Comparison of ENCODE assay signal across 8 mouse cellular contexts in the genomic region with DNA sequence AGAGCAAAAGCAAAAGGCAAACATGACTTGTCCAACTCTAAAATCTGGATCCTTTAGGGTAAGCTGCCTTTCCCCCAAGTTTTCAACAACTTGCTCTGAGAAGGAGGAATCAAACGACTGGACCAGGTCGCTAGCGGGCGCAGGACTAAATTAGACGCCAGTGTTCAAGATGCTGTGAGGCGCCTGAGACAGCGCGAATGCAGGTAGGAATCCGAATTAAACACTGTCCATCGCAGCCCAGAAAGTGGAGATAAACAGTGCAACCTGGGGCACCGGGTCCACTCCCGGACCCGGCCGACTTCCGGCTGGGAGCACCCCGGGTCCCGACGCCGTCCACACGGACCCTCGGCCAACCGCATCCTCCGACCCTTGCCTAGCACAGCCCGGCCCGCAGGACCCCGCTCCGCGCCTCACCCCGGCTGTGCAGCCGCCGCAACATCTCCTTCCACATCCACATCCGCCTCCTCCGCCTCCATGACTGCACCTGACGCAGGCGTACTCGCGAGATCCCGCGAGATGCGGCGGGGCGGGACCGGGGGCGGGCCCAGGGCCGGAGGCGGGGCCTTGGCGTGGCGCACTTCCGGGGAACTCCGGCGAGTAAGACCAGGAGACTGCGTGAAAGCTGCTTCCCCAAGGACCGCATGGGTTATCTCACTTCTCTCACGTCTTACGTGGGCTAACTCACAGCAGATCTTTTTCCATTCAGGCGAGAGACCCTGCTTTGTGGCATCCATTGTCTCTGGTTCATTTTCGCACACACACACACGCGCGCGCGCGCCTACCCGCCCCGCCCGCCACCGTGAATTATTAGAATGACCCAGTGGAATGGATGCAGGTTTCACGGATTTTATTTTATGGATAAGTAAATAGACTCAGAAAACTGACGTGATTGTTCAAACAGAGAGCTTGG. TPM values are rescaled to one million over a fixed set of nuclear protein-coding genes. Genes with fewer than 3 reads are reported as not detected.
DNase-seq lines count a peak whose midpoint lies in the region; ATAC-seq and TF ChIP-seq lines count a peak whose summit lies in the region.

A gene (minus strand): TSS at position 511 of the 910 bp plus-strand sequence.

- H3K9me3 ChIP-seq in forebrain, embryonic 10.5 days: no peaks in the 10 kb centered on the region
- H3K9me3 ChIP-seq in heart, embryonic 15.5 days (replicated peaks): no peaks in the 10 kb centered on the region
- H3K9me3 ChIP-seq in liver, embryonic 14.5 days (ENCODE audit: control insufficient read depth, low read length): no peaks in the 10 kb centered on the region
- H3K9me3 ChIP-seq in neural tube, embryonic 11.5 days (ENCODE audit: control insufficient read depth, low read length): no peaks in the 10 kb centered on the region
- H3K9me3 ChIP-seq in stomach, postnatal 0 days (ENCODE audit: control insufficient read depth, low read length): no peaks in the 10 kb centered on the region

- DNase-seq in CD8-positive naive resting alpha-beta T cell, adult 2 months (ENCODE audit: low read depth in 2 of 2, low spot score in 2 of 2): peak; percentile 95 to 97
- peak; percentile 81 for DNase-seq in c-Kit-positive CD71-negative TER-119-negative erythroid progenitor cells, embryonic 14.5 days (ENCODE audit: low read depth)
- peak; percentile 91 for DNase-seq in forebrain, embryonic 10.5 days (ENCODE audit: extremely low spot score, low spot score)
- peak; percentile 91 to 95 for DNase-seq in kidney, postnatal 25 days
- peak; percentile 76 to 84 (median 78) for DNase-seq in liver, embryonic 14.5 days (ENCODE audit: low read depth in 3 of 3, low spot score in 3 of 3)
- DNase-seq in neural tube, embryonic 11.5 days (ENCODE audit: low spot score): peak; percentile 96
- peak; percentile 98 for DNase-seq in stomach, postnatal 0 days (ENCODE audit: low spot score)

- H3K4me1 ChIP-seq in forebrain, embryonic 10.5 days: peaks cover 19% of the 10 kb centered on the region
- peaks cover 16% of the 10 kb centered on the region for H3K4me1 ChIP-seq in heart, embryonic 15.5 days (replicated peaks)
- peaks cover 8 to 16% of the 10 kb centered on the region in 2 experiments for H3K4me1 ChIP-seq in liver, embryonic 14.5 days (replicated peaks; ENCODE audit: control insufficient read depth in 2 of 2, insufficient read depth in 2 of 2, low read length in 1 of 2)
- H3K4me1 ChIP-seq in neural tube, embryonic 11.5 days (ENCODE audit: control insufficient read depth, insufficient read depth, low read length): no peaks in the 10 kb centered on the region
- H3K4me1 ChIP-seq in stomach, postnatal 0 days (replicated peaks; ENCODE audit: control insufficient read depth, insufficient read depth): no peaks in the 10 kb centered on the region

- peaks cover 19% of the 10 kb centered on the region for H3K36me3 ChIP-seq in forebrain, embryonic 10.5 days (replicated peaks)
- peaks cover 12% of the 10 kb centered on the region for H3K36me3 ChIP-seq in heart, embryonic 15.5 days
- peaks cover 10% of the 10 kb centered on the region for H3K36me3 ChIP-seq in liver, embryonic 14.5 days (replicated peaks; ENCODE audit: control insufficient read depth, insufficient read depth, low read depth)
- H3K36me3 ChIP-seq in neural tube, embryonic 11.5 days (ENCODE audit: control insufficient read depth, insufficient read depth, low read length): peaks cover 2% of the 10 kb centered on the region; the same call in 1 of the 2 replicates
- H3K36me3 ChIP-seq in stomach, postnatal 0 days (ENCODE audit: control insufficient read depth, insufficient read depth, low read length): no peaks in the 10 kb centered on the region; the same call in 1 of the 2 replicates

- H3K27me3 ChIP-seq in forebrain, embryonic 10.5 days (ENCODE audit: poor library complexity, severe bottlenecking): no peaks in the 10 kb centered on the region
- H3K27me3 ChIP-seq in heart, embryonic 15.5 days: no peaks in the 10 kb centered on the region
- H3K27me3 ChIP-seq in liver, embryonic 14.5 days (ENCODE audit: control insufficient read depth, insufficient read depth, low read length): no peaks in the 10 kb centered on the region
- no peaks in the 10 kb centered on the region for H3K27me3 ChIP-seq in neural tube, embryonic 11.5 days (ENCODE audit: control insufficient read depth, insufficient read depth, low read length)
- H3K27me3 ChIP-seq in stomach, postnatal 0 days (ENCODE audit: control insufficient read depth, insufficient read depth, low read length): no peaks in the 10 kb centered on the region

- H3K4me2 ChIP-seq in heart, embryonic 15.5 days: peak within 1 kb of the TSS; percentile 74
- peak within 1 kb of the TSS; percentile 96 for H3K4me2 ChIP-seq in liver, embryonic 14.5 days (ENCODE audit: low read depth)
- H3K4me2 ChIP-seq in neural tube, embryonic 11.5 days (ENCODE audit: low read depth): peak within 1 kb of the TSS; percentile 38
- peak within 1 kb of the TSS; percentile 55 for H3K4me2 ChIP-seq in stomach, postnatal 0 days (replicated peaks; ENCODE audit: low read depth)

- under 1% methylated on average over 69 of the region's 69 CpGs for WGBS in forebrain, embryonic 10.5 days
- WGBS in heart, embryonic 15.5 days: under 1% methylated on average over 69 of the region's 69 CpGs
- under 1% methylated on average over 69 of the region's 69 CpGs for WGBS in liver, embryonic 14.5 days (ENCODE audit: insufficient replicate concordance)
- WGBS in neural tube, embryonic 11.5 days: under 1% methylated on average over 69 of the region's 69 CpGs
- under 1% methylated on average over 66 of the region's 69 CpGs for WGBS in stomach, postnatal 0 days

- peak within 1 kb of the TSS; percentile 92 for H3K9ac ChIP-seq in heart, embryonic 15.5 days
- H3K9ac ChIP-seq in liver, embryonic 14.5 days (replicated peaks): peak within 1 kb of the TSS; percentile 87
- H3K9ac ChIP-seq in neural tube, embryonic 11.5 days (ENCODE audit: low read length): peak within 1 kb of the TSS; percentile 88
- H3K9ac ChIP-seq in stomach, postnatal 0 days (ENCODE audit: low read length): peak within 1 kb of the TSS; percentile 98

- 0 out of 2 replicates have a peak, but pooled peaks have one; percentile 14 for TF ChIP-seq CTCF in liver, embryonic 14.5 days (IDR thresholded peaks at IDR 0.05; ENCODE audit: low read depth)
- peak; percentile 29; the same call in 1 of the 2 replicates for TF ChIP-seq CTCF in stomach, postnatal 0 days (IDR thresholded peaks at IDR 0.05; ENCODE audit: low read depth)

- peak within 1 kb of the TSS; percentile 94 for H3K27ac ChIP-seq in forebrain, embryonic 10.5 days
- H3K27ac ChIP-seq in heart, embryonic 15.5 days: peak within 1 kb of the TSS; percentile 75
- peak within 1 kb of the TSS; percentile 45 for H3K27ac ChIP-seq in liver, embryonic 14.5 days
- peak within 1 kb of the TSS; percentile 78 for H3K27ac ChIP-seq in neural tube, embryonic 11.5 days (ENCODE audit: low read depth, low read length)
- peak within 1 kb of the TSS; percentile 93 for H3K27ac ChIP-seq in stomach, postnatal 0 days (replicated peaks)

- peak within 1 kb of the TSS; percentile 91 for H3K4me3 ChIP-seq in forebrain, embryonic 10.5 days
- peak within 1 kb of the TSS; percentile 87 for H3K4me3 ChIP-seq in heart, embryonic 15.5 days
- H3K4me3 ChIP-seq in liver, embryonic 14.5 days (ENCODE audit: insufficient read depth in 1 of 2, low read depth in 2 of 2, low read length in 2 of 2): peak within 1 kb of the TSS; percentile 90 to 99
- peak within 1 kb of the TSS; percentile 76 for H3K4me3 ChIP-seq in neural tube, embryonic 11.5 days (ENCODE audit: low read depth, low read length)
- H3K4me3 ChIP-seq in stomach, postnatal 0 days (ENCODE audit: low read depth, low read length): peak within 1 kb of the TSS; percentile 96

- peak; percentile 100 for ATAC-seq in heart, embryonic 15.5 days (replicated peaks; ENCODE audit: insufficient number of reproducible peaks, insufficient read depth, low FRiP score, low read depth)
- ATAC-seq in liver, embryonic 14.5 days (ENCODE audit: insufficient read depth): peak; percentile 99
- ATAC-seq in neural tube, embryonic 11.5 days (ENCODE audit: insufficient read depth, low FRiP score, low TSS enrichment): peak; percentile 100
- peak; percentile 100 for ATAC-seq in stomach, postnatal 0 days (ENCODE audit: low FRiP score, low TSS enrichment)

- TF ChIP-seq EP300 in liver, embryonic 14.5 days (IDR thresholded peaks at IDR 0.05; ENCODE audit: low read depth): peak; percentile 63
- peak; percentile 95 for TF ChIP-seq EP300 in stomach, postnatal 0 days (optimal IDR thresholded peaks at IDR 0.05)

RNA-seq across cellular contexts. Expression of the gene that starts here (rescaled TPM):
- 24.6 and 27.6 TPM in 2 replicates for polyA plus RNA-seq in forebrain, embryonic 10.5 days (2016; fragmentation: Nextera tagmentation; extraction: Ambion mirVana)
- polyA plus RNA-seq in heart, embryonic 15.5 days (2015; fragmentation: Nextera tagmentation; extraction: Ambion mirVana): 16.3 and 16.4 TPM in 2 replicates
- polyA plus RNA-seq in liver, embryonic 14.5 days (2012; rRNA removed): 2.9 and 3.7 TPM in 2 replicates
- 5.8 and 7.3 TPM in 2 replicates for polyA plus RNA-seq in liver, embryonic 14.5 days (2014; fragmentation: Nextera tagmentation; extraction: Ambion mirVana)
- 24.4 and 24.8 TPM in 2 replicates for polyA plus RNA-seq in neural tube, embryonic 11.5 days (2014; fragmentation: Nextera tagmentation; extraction: Ambion mirVana)
- 9.6 and 12.9 TPM in 2 replicates for polyA plus RNA-seq in stomach, postnatal 0 days (2015; fragmentation: Nextera tagmentation; extraction: Ambion mirVana)

Comparison
In these comparisons a context has a peak if more than half of its experiments do, and no peak if none do; other contexts are left out.
1. Peak in every context shown above with its lines: DNase-seq, ATAC-seq, H3K4me3 ChIP-seq and H3K27ac ChIP-seq.
2. H3K4me2 ChIP-seq: peak in every context shown above with its lines; median percentile 96 in liver, embryonic 14.5 days; 74 in heart, embryonic 15.5 days; 55 in stomach, postnatal 0 days; 38 in neural tube, embryonic 11.5 days.